Mouse (Mus musculus) hindlimb bud, embryonic 11.5 days (tissue): Measurements from ENCODE around the gene Pdlim4.
"Not testable (repeated sequence)": the region's sequence is repeated elsewhere in the genome, so short reads cannot be mapped to it uniquely, and the experiment has no call there.

ENCODE experiments used
- DNase-seq: peaks from one replicate; pipeline ENCODE4 v3.0.0-alpha.2; 2012; ENCODE audit warnings: low read depth, low spot score; ENCODE audit errors: extremely low spot score

Pdlim4 gene

DNA sequence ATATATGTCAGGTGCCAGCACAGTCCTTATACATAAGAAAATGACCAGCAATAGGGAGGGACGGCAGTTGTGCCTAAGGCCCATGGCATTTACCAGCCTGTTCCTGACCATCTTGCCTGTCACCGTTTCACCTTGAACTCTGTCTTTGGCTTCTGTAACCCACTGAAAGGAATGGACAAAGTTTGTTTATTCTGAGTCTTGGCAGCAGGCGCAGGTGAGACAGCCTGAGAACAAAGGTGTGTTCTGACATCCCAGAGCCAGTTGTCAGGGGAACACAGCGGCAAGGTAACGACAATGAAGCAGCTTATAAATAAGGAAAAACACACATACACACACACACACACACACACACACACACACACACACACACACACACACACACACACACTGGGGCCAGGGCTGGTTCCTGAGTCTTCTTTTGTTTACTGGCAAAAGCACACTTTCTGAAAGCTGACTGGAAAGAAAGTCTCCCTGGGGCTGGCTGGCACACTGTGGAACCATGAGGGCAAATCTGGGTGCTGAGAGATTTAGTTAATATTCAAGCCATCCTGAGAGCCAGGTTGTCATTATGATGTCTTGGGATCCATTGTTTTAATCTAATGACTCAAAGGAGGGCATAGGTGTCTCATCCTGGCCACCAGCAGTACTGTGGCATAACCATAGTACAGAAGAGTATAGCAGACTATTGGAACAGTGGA is 47.3 kb downstream of the Pdlim4 start:
- no peak for DNase-seq

- DNase-seq, result no peak
Measured at GRCm38 (mm10) chr11:54018893-54019732, 49.7 kb downstream of the Pdlim4 start.

GRCm38 (mm10) chr11:54017596-54017995 is 51.2 kb downstream of the Pdlim4 start:
- no peak for DNase-seq

DNA sequence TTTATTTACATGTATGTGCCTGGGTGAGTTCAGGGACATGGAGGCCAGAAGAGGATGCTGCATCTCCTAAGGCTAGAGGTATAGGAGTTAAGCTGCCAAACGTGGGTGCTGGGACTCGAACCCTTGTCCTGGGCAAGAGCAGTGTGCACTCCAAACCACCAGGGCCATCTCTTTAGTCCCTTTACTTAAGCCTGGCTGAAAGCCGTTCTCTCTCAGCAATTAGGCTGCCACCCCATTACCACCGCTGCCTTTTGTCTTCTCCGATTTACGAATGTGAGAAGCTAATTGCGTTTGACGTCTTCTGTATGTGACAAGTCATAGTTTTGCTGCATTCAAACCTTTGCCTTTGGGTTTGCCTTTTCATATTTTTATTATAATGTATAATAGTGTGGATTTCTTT is 52.8 kb downstream of the Pdlim4 start:
- no peak for DNase-seq

GRCm38 (mm10) chr11:54012961-54013360 is 55.9 kb downstream of the Pdlim4 start:
- no peak for DNase-seq

GRCm38 (mm10) chr11:54011255-54011654 is 57.6 kb downstream of the Pdlim4 start:
- no peak for DNase-seq

DNA sequence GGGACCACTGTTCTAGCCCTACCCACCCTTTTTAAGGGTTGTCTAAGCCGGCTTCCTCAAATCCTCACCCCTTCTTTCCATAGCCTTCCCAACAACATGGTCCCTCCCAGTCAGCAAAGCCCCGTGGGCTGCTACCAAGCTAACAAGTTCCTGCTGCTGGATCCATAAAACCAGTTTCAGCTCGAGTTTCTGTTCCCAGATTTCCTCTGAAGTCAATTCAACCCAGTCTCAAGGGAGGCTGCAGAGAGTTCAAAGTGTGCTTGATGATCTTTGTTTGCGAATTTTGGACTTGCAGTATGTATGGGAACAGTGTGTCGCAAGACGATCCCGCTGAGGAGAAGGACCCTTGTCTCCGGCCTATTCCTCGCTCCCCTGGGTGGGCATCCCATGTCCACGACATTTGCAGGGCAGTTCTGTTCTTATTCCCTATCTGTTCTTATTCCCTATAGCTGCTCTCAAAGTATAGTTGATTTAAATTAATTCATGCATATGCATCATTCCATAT is 60.3 kb downstream of the Pdlim4 start:
- DNase-seq, result no peak

GRCm38 (mm10) chr11:54007717-54008116 is 61.1 kb downstream of the Pdlim4 start:
- no peak for DNase-seq

GRCm38 (mm10) chr11:54006901-54007300 is 61.9 kb downstream of the Pdlim4 start:
- DNase-seq, result no peak

DNA sequence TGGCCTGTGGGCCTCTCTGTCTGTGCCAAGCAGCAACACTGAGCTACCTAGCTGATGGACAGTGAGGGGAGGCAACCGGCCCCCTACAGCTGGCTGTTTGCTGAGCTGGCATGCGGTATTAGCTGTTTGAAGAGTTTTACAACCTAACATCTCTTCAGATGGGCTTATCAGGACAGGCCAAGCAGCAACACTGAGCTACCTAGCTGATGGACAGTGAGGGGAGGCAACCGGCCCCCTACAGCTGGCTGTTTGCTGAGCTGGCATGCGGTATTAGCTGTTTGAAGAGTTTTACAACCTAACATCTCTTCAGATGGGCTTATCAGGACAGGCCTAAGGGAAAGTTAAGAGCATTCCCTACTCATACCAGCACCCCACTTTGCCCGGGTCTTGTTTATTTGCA is 62.5 kb downstream of the Pdlim4 start:
- not testable (repeated sequence) for DNase-seq
